Mouse (Mus musculus) cerebellum, postnatal 25 days (tissue): ENCODE results near the gene Fitm1.
A peak's percentile ranks its signal among the peaks of the same experiment; 100 is the strongest.

Experiments
- DNase-seq, 2 experiments: peaks; one replicate each; pipeline ENCODE4 v3.0.0; 2021; ENCODE audit warnings: mixed read lengths in 2 of 2

Gene Fitm1

DNA sequence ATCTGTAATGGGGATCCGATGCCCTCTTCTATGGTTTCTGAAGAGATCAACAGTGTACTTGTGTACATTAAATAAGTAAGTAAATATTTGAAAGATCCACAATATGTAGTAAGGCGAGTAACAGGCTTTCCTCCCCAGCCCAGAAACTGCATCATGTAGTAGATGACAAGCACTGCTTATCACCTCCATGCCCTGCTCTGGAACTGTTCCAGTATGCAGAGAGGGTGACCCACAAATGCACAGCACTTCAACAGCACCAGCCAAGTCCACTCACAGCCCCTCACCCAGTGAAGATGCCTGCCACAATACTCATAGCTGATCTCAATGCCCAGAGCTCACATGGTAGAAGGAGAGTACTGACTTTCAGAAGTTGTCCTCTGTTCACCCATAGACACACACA, 4.8 kb upstream of the Fitm1 start:
- no peak for DNase-seq

DNA sequence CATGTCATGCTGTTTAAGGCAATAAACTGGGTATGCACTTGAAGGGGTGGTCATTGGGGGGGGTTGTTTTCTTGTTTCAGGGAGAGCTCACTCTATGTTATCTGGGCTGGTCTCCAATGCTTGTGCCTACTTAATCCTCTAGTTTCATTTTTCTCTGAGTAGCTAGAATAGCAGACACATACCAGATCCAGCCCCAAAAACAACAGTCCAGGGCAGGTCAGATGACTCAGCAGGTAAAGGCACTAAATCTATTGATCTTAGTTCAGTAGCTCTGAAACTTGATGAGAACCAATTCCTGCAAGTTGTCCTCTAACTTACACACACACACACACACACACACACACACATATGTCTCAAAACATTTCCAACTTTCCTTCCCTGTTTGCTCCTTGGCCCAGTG, 3.7 kb upstream of the Fitm1 start:
- no peak for DNase-seq

DNA sequence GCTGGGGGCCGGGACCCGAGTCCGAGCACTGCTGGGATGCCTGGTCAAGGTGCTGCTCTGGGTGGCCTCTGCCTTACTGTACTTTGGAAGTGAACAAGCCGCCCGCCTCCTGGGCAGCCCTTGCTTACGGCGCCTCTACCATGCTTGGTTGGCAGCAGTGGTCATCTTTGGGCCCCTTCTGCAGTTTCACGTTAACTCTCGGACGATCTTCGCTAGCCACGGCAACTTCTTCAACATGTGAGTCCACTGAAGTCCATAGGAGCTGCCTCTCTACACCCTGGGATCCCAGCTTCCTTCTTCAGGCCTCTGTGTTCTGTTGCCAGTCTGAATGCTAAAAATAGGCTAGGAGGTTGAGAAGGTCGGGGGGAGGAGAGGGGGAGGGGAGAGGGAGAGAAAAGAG, 294 bp downstream of the Fitm1 start:
- DNase-seq = no peak

DNA sequence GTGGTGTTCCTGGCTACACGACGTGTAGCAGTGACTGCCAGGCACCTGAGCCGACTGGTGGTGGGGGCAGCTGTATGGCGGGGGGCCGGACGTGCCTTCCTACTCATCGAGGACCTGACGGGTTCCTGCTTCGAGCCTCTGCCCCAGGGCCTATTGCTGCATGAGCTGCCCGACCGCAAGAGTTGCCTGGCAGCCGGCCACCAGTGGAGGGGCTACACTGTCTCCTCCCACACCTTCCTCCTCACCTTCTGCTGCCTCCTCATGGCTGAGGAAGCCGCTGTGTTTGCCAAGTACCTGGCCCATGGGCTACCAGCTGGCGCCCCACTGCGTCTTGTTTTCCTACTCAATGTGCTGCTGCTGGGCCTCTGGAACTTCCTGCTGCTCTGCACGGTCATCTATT, 959 bp downstream of the Fitm1 start:
- peak in 1 of 2 experiments; percentile 44 for DNase-seq

DNA sequence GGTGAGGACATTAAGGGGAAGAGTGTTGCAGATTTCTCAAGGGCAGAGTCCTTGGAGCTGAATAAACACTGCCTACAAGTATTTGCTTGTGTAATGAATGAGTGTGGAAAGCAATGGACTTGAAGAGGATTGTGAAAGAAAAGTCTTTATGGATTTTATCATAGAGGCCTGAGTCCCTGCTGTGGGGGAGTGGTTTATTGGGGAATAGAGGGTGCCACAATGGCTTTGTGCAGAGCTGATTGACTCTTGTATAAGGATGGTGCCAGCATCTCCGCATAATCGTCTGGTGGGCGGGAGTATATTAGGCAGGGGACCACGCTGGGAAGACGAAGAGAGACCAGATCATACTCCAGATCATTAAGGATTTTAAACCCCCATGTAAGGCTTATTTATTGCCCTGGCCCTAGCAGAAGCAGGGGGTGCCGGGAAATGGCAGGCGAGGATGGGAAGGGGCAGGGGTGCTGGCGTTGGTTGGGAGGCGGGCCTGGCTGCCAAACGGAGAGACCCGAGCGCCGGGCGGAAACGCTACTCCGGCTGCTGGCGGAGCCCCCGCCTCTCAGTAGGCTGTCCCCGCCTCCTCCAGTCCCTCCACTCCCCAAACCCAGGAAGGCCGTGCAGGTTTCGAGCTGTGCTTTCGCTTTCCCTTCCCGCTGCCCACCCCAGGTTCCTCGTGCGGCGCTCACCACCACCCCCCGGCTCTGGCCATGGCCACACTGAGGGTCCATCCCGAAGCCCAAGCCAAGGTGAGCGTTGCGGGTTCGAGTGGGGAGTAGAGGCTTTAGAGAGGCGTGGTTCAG, 2.7 kb downstream of the Fitm1 start, which contains the start of gene Psme1:
Psme1 (plus strand) TSS at position 253 of the 797 bp plus-strand sequence.
- peak; percentile 70 to 74 for DNase-seq

DNA sequence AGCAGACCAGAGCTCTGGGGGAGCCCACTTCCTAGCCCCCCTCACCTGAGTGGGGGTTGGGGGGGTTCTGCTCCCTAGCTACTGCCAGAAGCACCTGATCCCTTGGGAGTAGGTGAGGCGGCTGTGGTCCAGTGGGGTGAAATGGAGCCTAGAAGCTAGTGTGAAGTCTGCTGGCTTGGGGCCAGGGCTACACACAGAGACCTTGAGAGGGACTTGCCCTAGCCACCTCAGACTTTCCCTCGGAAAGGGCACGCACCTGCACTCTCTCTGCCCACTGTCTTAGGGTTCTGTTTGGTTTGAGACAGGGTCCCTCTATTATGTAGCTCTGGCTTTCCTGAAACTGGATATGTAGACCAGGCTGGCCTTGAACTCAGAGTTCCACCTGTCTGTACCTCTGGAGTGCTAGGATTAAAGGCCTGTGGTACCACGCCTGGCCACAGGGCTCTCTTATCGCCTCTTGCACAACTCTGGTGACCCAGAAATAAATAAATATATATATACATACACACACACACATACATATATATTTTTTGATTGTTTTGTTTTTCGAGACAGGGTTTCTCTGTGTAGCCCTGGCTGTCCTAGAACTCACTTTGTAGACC, 3.4 kb downstream of the Fitm1 start:
- peak in 1 of 2 experiments; percentile 67 for DNase-seq

DNA sequence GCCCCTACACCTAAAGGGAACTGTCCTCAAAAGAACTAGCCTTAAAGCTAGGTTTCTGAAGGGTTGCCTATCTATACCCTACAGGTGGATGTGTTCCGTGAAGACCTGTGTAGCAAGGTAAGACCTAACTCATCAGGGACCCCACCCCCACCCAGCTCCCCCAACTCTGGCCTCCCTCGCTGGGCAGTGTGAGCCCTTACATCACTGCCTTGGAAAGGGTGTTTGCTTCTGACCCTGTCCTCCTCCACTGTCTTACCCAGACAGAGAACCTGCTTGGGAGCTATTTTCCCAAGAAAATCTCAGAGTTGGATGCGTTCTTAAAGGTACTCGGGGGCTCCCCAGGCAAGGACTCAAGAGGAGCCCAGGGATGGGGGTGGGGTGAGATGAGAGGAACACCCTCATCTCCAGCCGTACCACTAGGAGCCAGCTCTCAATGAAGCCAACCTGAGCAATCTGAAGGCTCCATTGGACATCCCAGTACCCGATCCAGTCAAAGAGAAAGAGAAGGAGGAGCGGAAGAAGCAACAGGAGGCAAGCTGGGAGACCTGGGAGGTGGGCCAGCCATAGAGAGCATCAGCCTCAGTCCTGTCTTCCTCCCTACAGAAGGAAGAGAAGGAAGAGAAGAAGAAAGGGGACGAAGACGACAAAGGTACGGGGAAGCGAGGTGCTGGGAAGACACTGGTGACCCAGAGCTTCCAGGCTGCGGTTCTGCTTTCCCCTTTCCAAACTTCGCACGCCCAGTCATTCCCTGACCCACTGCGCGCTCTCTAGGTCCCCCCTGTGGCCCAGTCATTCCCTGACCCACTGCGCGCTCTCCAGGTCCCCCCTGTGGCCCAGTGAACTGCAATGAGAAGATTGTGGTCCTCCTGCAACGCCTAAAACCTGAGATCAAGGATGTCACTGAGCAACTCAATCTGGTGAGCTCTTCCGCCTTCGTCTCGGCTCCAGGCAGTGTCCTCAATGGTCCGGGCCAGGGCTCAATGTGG, 4.4 kb downstream of the Fitm1 start:
- DNase-seq = no peak

DNA sequence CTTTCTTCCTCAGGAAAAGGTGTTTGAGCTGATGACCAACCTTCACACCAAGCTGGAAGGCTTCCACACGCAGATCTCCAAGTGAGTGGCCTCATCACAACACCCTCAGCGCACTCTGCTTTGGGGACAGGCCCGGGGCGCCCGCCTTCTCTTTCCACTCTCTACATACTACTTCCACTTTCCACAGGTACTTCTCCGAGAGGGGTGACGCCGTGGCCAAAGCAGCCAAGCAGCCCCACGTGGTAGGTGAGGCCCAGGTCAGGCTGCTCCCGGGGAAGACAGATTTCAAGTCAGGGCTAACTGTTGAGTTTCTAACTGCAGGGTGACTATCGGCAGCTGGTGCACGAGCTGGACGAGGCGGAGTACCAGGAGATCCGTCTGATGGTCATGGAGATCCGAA, 5.3 kb downstream of the Fitm1 start:
- DNase-seq = no peak

DNA sequence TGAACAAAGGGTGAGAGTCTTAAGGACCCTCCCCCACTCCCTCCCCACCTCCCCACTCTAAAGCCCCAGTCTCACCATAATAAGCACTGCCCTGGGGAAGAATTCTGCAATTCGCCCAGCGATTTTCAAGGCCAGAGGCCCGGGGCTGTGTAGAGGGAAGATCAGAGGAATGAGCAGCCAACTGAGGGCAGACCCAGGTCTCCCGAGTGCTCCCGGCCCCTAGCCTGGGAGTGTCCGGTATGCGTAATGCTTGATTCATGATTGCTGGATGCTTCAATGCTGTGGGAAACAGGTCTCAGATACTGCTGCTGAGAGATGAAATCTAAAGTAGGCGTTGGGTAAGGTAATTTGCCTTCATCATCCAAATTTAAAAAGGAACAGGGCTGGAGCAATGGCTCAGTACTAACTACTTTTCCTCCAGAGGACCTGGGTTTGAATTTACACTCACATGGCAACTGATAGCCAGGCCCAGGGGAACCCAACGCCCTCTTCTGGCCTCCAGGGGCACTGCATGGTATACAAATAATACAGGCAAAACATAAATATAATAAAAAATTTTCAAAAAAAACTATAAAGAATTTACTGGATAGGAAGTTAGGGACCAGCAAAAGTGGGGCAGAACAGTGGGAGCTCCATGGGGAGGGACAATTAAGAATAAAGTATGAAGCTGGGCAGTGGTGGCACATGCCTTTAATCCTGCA, 6.7 kb downstream of the Fitm1 start:
- DNase-seq = no peak

DNA sequence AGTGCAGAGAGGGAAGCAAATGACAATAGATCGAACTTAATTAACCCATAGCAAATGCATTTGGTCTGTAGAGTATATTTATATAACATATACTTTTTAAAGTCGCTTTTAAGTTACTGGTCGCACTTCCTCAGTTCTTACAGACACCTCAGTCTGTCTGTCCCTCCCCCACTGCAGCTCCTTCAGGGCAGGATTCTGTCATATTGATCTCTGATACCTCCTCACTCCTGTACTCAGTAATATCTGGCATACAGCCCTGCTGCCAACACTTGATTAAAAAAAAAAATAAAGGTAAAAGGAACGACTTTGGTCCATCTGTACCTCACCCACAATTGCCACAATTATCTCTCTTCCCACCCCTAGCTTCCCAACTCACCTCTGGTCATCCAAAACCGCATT, 8.9 kb downstream of the Fitm1 start:
- DNase-seq = no peak

DNA sequence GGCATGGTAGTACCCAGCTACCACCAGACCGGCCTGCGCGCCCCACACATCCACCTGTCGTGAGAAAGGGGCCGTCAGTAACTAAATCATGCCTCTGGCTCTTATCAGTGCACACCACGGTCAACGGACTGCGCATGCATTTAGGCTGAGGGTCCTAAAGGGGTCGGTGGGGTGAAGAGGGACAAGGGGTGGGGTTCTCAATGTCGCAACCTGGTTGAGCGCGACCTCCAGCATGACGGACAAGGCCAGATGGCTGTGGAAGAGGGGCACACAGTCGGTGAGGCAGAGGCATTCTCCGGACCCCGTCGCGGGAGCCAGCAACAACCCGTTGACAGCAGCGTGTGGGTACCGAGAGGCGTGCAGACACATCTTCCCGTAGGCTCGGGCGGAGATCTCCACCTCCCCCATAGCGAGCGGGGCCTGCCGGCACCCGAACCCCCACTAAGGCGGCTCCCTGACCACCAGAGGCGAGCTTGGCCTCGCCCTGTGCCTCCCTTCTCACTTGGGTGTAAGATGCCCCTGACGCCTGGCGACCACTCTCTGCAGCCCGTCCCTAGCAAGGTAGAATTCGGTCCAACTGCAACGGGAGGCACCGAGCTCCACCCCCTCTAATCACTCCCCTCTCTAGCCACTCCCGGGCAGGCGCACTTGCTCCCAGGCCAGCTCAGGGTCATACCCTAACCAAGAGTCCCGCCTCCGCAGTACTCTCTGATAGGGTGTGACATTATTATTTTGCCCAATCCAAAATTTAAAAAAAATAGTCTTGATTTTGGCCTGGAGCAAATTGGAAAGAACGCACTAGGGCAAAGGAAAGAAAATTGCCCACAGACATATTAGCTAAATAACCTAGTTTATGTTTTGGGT, 9.5 kb downstream of the Fitm1 start, which contains the start of gene Emc9:
Emc9 (minus strand) TSS at position 601 of the 864 bp plus-strand sequence.
- DNase-seq = peak; percentile 82 to 85

DNA sequence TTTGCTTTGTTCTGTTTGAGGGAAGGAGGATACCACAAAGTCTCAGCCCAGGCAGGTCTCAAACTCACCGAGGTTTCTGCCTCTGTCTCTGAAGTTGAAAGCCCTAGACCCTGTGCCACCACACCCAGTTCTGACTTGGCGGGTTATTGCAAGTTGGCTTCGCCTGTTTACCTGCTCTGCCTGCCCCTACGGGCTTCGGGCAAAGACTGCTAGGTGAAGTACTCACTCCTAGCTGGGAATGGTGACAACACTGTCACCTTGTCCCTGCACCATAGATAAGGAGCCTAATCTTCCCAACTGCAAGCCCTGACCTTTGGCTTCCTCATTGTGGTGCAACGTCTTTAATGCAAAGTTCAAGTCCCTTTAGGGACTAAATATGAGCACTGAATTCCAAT, 10.1 kb downstream of the Fitm1 start:
- DNase-seq = no peak

DNA sequence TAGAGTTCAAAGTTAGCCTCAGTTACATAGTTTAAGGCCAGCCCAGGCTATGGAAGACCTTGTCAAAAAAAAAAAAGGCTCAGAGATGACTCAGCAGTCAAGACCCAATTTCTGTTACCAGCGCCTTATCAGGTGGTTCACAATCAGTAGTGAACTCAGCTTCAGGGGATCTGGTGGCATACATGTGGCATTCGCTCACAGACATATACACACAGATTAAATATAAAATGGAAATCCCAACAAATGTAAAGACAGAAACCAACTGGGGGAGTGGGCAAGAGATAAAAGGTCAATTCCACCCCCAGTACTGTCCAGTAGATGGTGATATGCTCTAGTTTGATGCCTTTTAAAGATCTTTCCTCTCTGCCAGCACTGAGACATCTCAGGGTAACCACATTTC, 10.7 kb downstream of the Fitm1 start:
- no peak for DNase-seq

DNA sequence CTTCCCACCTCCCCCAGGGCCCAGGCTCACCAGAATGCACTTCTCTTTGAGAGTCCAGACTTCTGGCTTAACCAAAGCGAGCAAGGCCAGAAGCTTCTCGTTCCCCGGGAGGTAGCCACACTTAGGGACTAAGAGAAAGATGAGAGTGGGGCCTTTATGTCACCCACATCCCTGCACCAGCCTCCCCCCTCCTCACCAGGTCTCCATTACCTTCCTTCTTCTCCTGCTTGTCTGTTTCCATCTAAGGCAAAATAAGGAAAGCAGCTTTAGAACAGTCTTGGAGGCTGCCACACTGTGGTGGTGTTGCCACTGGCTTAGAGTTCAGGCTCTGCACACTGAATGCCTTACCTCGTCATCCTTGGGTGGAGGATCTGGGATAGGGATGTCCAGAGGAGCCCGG, 13.9 kb downstream of the Fitm1 start:
- no peak for DNase-seq

DNA sequence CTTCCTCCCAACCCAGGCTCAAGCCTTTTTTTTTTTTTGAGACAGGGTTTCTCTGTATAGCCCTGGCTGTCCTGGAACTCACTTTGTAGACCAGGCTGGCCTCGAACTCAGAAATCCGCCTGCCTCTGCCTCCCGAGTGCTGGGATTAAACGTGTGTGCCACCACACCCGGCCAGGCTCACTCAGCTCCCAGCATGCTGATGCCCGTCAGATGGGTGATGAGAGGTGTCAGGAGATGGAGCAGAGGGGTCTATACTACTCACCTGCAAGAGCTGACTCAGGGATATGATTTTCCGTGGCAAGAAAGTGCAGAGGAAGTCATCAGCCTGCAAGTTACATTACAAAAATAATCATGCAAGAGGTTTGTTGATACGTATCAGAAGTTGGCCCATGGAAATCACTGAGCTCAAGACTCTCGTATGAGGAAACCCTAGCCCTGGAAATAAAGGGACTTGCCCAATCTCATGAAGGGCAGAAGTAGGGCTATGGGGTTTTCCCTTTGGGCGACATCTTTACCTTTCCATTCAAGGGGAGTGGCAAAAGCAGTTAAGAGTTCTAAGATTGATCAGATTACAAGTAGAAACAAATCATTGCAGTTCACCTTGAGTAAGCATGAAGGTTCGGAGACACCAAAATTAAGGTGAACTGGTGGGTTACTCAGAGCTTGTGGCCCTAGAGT, 14.5 kb downstream of the Fitm1 start:
- DNase-seq = no peak

DNA sequence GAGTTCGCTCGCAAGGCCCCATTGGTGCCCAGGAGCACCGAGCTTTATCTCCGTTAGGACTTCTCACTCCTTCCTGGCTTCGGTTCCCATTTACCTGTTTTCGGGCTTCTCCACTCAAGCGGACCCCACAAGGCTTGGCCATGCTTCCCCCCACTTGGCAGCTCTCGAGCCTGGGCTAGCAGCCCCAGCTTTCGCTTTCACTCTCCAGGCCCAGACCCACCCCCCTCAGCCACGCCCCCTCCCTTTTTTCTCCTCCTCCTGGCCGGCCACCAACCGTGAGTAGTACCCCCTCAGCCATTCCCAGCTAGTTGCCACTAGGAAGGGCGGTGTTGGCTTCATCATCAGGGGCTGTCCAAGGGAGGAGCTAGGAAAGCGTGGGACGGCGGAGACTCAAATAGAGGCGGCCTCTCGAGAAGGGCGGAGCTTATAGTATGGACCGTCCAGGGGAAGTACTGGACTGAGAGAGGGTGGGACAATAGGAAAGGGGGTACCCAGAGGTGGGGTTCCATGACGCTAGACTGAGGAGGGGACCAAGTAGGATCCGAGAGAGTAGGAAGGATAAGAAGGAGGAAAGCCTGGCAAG, 15.4 kb downstream of the Fitm1 start, which contains the start of gene Psme2:
Psme2 (minus strand) TSS at position 366 of the 583 bp plus-strand sequence.
- peak; percentile 76 to 83 for DNase-seq

DNA sequence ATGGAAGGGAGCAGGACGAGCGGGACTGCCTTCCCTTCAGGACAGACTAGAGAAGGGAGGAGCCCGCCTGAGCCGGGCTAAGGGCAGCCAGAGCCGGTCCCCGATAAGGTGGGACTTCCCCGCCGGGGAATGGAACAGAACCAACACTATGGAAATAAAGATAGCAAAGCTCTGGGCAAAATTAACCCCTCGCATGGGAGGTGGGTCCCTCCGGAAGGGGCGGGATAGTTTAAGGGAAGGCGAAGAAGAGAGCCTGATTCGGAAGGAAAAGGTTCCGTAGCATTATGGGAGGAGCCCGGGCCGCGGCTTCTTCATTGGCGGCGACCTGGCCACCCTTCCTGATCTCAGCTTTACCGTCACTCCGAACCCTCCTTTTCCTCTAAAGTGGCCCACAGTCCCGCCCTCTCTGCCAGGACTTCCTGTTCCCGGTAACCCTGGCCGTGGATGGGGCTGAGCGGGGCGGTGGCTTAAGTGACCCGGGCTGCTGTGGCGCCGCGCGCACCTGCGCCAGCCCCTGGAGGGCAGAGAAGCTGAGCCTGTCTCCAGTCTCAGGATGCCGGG, 16.0 kb downstream of the Fitm1 start, which contains the start of gene Rnf31:
Rnf31 (plus strand) TSS at position 378 of the 561 bp plus-strand sequence.
- peak; percentile 90 to 94 for DNase-seq

DNA sequence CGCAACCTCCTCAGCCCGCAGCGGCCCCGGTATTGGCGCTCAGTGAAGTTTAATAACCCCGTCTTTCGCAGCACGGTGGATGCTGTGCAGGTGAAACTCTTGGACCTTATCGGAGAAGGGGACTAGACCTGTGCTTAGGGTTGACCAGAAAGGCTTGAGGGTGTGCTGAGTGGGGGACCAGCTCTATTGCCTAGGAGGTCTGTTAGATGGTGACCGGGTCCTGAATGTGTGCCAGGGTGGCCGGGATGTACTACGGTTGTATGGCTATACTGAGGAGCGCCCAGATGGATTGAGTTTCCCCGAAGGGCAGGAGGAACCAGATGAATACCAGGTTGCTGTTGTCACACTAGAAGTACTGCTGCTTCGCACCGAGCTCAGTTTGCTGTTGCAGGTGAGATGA, 16.8 kb downstream of the Fitm1 start:
- peak; percentile 33 to 54 for DNase-seq

DNA sequence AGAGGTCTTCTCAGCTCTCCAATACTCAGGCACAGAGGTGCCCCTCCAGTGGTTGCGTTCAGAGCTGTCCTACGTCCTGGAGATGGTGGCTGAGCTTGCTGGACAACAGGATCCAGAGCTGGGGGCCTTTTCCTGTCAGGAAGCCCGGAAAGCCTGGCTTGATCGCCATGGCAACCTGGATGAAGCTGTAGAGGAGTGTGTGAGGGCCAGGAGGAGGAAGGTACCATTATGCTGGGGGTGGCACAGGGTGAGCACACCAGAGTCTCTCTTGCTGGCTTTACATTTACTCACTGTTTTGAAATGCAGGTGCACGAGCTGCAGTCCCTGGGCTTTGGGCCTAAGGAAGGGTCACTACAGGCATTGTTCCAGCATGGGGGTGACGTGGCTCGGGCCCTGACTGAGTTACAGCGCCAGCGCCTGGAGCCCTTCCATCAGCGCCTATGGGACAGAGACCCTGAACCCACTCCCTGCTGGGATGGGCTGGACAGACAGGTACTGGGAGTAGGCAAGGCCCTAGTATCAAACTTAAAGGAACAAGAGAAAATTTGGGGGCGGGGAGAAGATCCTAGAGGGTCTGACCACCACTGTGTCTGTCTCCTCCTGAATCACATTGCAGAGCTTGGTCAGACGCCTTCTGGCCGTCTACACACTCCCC, 20.7 kb downstream of the Fitm1 start:
- no peak for DNase-seq
